Mouse (Mus musculus) frontal cortex, postnatal 10 days (tissue): Measurements from ENCODE around the gene Pim1.
"Not testable (repeated sequence)": the region's sequence is repeated elsewhere in the genome, so short reads cannot be mapped to it uniquely, and the experiment has no call there.

Source experiments
- DNase-seq, 2 experiments: peaks; one replicate each; pipeline ENCODE4 v3.0.0; 2022; ENCODE audit warnings: low spot score in 2 of 2, mixed read lengths in 1 of 2

Gene Pim1

GRCm38 (mm10) chr17:29494062-29494731 is 3.6 kb downstream of the Pim1 start:
- no peak for DNase-seq

- no peak for DNase-seq
Measured at GRCm38 (mm10) chr17:29494732-29495076, 4.2 kb downstream of the Pim1 start.

GRCm38 (mm10) chr17:29496211-29497070 is 5.9 kb downstream of the Pim1 start:
- no peak for DNase-seq

GRCm38 (mm10) chr17:29497071-29497354 is 6.5 kb downstream of the Pim1 start:
- DNase-seq: no peak

GRCm38 (mm10) chr17:29497481-29497880 is 6.9 kb downstream of the Pim1 start:
- not testable (repeated sequence) for DNase-seq

- no peak for DNase-seq
Measured at GRCm38 (mm10) chr17:29498028-29498427, 7.5 kb downstream of the Pim1 start.

- not testable (repeated sequence) for DNase-seq
Measured at GRCm38 (mm10) chr17:29498952-29499351, 8.4 kb downstream of the Pim1 start.

- no peak for DNase-seq
Measured at GRCm38 (mm10) chr17:29499511-29499910, 9.0 kb downstream of the Pim1 start.

- no peak for DNase-seq
Measured at GRCm38 (mm10) chr17:29500243-29500740, 9.7 kb downstream of the Pim1 start.

GRCm38 (mm10) chr17:29500802-29501469 is 10.4 kb downstream of the Pim1 start:
- no peak for DNase-seq

- no peak for DNase-seq
Measured at GRCm38 (mm10) chr17:29502005-29502668, 11.6 kb downstream of the Pim1 start.

- DNase-seq: no peak
Measured at GRCm38 (mm10) chr17:29502669-29503665, 12.4 kb downstream of the Pim1 start.

GRCm38 (mm10) chr17:29503700-29504099 is 13.1 kb downstream of the Pim1 start:
- no peak for DNase-seq

GRCm38 (mm10) chr17:29508927-29509608 is 18.5 kb downstream of the Pim1 start:
- no peak for DNase-seq

- no peak for DNase-seq
Measured at GRCm38 (mm10) chr17:29510691-29511090, 20.1 kb downstream of the Pim1 start.

- peak in 1 of 2 experiments; percentile 47 for DNase-seq
Measured at GRCm38 (mm10) chr17:29513044-29513730, 22.6 kb downstream of the Pim1 start.

GRCm38 (mm10) chr17:29514435-29514834 is 23.9 kb downstream of the Pim1 start:
- peak; percentile 42 to 78 for DNase-seq

GRCm38 (mm10) chr17:29518665-29519064 is 28.1 kb downstream of the Pim1 start:
- not testable (repeated sequence) for DNase-seq

GRCm38 (mm10) chr17:29519731-29520130 is 29.2 kb downstream of the Pim1 start:
- no peak for DNase-seq

- DNase-seq: no peak
Measured at GRCm38 (mm10) chr17:29525613-29526012, 35.1 kb downstream of the Pim1 start.
